Mouse (Mus musculus): ENCODE data around the gene Pou4f2.

Pou4f2 gene

GRCm38 (mm10) chr8:78419272-78419671 is 17.2 kb downstream of the Pou4f2 start:
- no peak for DNase-seq (ENCODE audit: low spot score in 2 of 2)

- DNase-seq (ENCODE audit: low spot score in 2 of 2), result no peak
Observed at GRCm38 (mm10) chr8:78390756-78391155, 45.7 kb downstream of the Pou4f2 start.

All from natural killer cell, adult 2 months (primary cell).